Mouse (Mus musculus): ENCODE measurements around the gene Capn15. TPM values are rescaled to one million over a fixed set of nuclear protein-coding genes. Genes with fewer than 3 reads are reported as not detected.

Gene Capn15
- total and polyA plus RNA-seq, 3 experiments: 6.1 to 15.5 (median 7.4) TPM

DNA sequence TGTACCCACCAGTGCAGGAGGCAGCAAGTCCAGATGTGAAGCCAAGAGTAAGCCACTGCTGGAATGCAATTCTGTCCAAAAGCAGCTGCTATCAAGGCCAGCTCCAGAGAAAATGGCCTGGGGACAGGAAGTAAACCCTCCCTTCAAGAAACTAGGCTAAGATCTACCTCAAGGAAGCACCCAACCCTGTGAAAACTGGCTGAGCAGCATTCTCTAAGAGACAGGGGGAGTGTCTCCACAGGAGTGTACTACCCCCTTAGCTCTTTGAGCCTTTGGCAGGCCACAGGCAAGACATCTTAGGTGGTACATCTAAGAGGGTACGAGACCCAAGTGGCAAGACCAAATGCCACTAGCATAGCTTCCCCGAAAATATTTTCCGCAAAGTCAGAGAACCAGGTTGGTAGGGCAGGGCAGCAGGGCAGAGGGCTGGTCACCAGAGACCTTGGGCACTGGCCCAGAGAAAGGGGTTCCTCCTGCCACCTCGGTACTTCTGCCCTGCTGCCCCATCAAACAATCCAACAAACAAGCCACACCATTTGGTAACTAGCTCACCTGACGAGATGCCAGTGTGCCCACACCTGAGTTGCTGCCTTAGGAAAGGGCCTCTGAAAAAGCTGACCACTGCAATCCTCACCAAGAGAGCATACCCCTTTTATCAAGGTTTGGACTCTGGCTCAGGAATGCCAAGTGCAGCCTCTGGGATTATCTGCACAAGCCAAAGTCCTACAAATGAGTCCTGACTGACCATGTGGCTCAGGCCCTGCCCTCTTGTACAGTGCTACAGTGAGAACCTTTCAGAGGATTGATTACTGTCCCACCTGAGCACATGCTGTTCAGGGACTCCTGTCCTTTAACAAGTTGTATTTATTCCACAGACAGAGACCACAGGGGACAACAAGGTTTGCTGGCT lies 5.5 kb downstream of the Capn15 start:
- Histone ChIP-seq H3K27ac (no peak overlapping the region), H3K9ac (ENCODE audit: low read depth, low read length) (no peak overlapping the region), H3K4me3 (no peak overlapping the region), H3K27me3 (ENCODE audit: control insufficient read depth, insufficient read depth, low read length) (no peaks in the 10 kb centered on the region), H3K4me1 (ENCODE audit: control insufficient read depth, insufficient read depth, low read length) (peaks cover 12% of the 10 kb centered on the region), H3K79me2 (replicated peaks; ENCODE audit: control insufficient read depth, insufficient read depth, low read length) (peaks cover 6% of the 10 kb centered on the region), H3K36me3 (ENCODE audit: control insufficient read depth, insufficient read depth, low read length) (no peaks in the 10 kb centered on the region)
- intact Hi-C loops (cut with DNase I): no loop called here
- no peak for TF ChIP-seq POLR2A (IDR thresholded peaks at IDR 0.05; ENCODE audit: insufficient read depth, low read depth, low read length)
- TF ChIP-seq EP300 (IDR thresholded peaks at IDR 0.05; ENCODE audit: insufficient read depth, low read depth, low read length): no peak
- TF ChIP-seq CTCF (IDR thresholded peaks at IDR 0.05): no peak
- WGBS: 75% methylated on average over 5 of the region's 5 CpGs
- no peak for DNase-seq

DNA sequence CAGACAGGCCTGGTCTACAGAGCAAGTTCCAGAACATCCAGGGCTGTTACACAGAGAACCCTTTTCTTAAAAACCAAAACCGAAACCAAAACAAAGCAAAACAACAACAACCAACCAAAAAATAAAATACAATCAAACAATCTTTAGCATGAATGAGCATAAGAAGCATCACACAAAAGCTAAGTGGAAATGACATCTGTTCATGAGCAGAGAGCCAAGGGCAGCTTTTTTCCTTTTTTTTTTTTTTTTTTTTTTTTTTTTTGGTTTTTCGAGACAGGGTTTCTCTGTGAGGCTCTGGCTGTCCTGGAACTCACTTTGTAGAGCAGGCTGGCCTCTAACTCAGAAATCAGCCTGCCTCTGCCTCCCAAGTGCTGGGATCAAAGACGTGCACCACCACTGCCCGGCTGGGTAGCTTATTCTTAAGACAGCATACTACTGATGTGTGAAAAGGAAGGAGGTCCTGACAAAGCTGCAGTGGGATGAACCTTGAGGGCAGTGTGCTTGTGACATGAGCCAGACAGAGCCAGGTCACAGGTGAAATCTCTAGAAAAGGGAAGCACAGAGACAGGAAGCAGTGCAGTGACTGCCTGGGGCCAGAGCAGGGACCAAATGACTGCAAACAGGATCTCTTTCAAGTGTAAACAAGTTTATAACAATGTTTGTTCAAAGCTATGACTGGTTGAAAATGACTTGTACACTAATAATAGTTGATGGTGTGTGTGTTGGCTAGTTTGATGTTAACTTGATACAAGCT lies 14.5 kb downstream of the Capn15 start:
- H3K79me2 ChIP-seq (replicated peaks; ENCODE audit: control insufficient read depth, insufficient read depth, low read length): peaks cover 4% of the 10 kb centered on the region; the same call in 1 of the 2 replicates
- peaks cover 4% of the 10 kb centered on the region; the same call in 1 of the 2 replicates for H3K4me1 ChIP-seq (ENCODE audit: control insufficient read depth, insufficient read depth, low read length)
- H3K36me3 ChIP-seq (ENCODE audit: control insufficient read depth, insufficient read depth, low read length): no peaks in the 10 kb centered on the region
- 68% methylated on average over 4 of the region's 4 CpGs for WGBS
- no peak overlapping the region for H3K4me3 ChIP-seq
- no peak overlapping the region for H3K9ac ChIP-seq (ENCODE audit: low read depth, low read length)
- DNase-seq: no peak
- H3K27ac ChIP-seq: no peak overlapping the region
- intact Hi-C loops (cut with DNase I): no loop called here
- no peaks in the 10 kb centered on the region for H3K27me3 ChIP-seq (ENCODE audit: control insufficient read depth, insufficient read depth, low read length)
- no peak for TF ChIP-seq POLR2A (IDR thresholded peaks at IDR 0.05; ENCODE audit: insufficient read depth, low read depth, low read length)
- TF ChIP-seq CTCF (IDR thresholded peaks at IDR 0.05): no peak
- no peak for TF ChIP-seq EP300 (IDR thresholded peaks at IDR 0.05; ENCODE audit: insufficient read depth, low read depth, low read length)

DNA sequence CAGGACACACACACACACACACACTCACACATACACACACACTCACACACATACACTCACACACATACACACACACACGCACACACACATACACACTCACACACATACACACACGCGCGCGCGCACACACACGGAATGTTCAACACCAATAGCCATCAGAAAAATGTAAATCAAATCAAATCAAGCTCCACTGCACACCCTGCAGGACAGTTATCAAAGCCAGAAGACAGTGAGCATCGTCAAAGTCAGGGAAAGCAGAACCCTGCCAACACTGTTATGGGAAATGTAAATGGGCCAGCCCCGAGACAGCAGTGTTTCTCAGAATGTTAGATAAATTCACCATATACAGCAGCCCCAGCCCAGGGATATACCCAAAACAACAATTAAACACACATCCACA lies 15.1 kb downstream of the Capn15 start:
- Histone ChIP-seq H3K27ac (no peak overlapping the region), H3K36me3 (ENCODE audit: control insufficient read depth, insufficient read depth, low read length) (no peaks in the 10 kb centered on the region), H3K4me3 (no peak overlapping the region), H3K9ac (ENCODE audit: low read depth, low read length) (no peak overlapping the region), H3K4me1 (ENCODE audit: control insufficient read depth, insufficient read depth, low read length) (peaks cover 4% of the 10 kb centered on the region; the same call in 1 of the 2 replicates), H3K79me2 (replicated peaks; ENCODE audit: control insufficient read depth, insufficient read depth, low read length) (peaks cover 4% of the 10 kb centered on the region; the same call in 1 of the 2 replicates), H3K27me3 (ENCODE audit: control insufficient read depth, insufficient read depth, low read length) (no peaks in the 10 kb centered on the region)
- TF ChIP-seq EP300 (IDR thresholded peaks at IDR 0.05; ENCODE audit: insufficient read depth, low read depth, low read length): no peak
- TF ChIP-seq POLR2A (IDR thresholded peaks at IDR 0.05; ENCODE audit: insufficient read depth, low read depth, low read length): no peak
- TF ChIP-seq CTCF (IDR thresholded peaks at IDR 0.05): 0 out of 2 replicates have a peak, but pooled peaks have one; percentile 6
- 87% methylated on average over 9 of the region's 9 CpGs for WGBS
- DNase-seq: no peak
- intact Hi-C loops (cut with DNase I): no loop called here

DNA sequence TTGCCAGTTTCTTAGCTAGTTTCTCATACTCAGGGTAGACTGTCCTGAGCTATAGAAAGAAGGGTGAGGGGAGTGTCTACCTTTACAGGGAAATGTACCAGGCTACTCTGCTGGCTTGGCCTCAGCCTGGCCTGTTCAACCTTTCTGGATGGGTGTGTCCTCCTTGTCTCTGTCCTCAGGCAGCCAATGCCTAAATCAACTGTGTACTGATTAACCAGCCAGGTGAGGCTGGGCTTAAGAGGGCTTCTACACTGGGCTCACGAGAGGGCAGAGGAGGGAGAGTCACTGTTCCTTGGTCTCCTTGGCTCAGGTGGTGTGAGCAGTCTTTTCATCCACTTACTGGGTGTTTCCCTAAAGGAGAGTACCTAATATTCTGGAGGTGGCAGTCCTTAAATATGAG lies 17.4 kb downstream of the Capn15 start:
- Histone ChIP-seq H3K27ac (peak overlapping the region; percentile 38; the same call in 1 of the 2 replicates), H3K4me3 (no peak overlapping the region), H3K27me3 (ENCODE audit: control insufficient read depth, insufficient read depth, low read length) (no peaks in the 10 kb centered on the region), H3K79me2 (replicated peaks; ENCODE audit: control insufficient read depth, insufficient read depth, low read length) (no peaks in the 10 kb centered on the region), H3K4me1 (ENCODE audit: control insufficient read depth, insufficient read depth, low read length) (peaks cover 4% of the 10 kb centered on the region; the same call in 1 of the 2 replicates), H3K9ac (ENCODE audit: low read depth, low read length) (no peak overlapping the region), H3K36me3 (ENCODE audit: control insufficient read depth, insufficient read depth, low read length) (no peaks in the 10 kb centered on the region)
- TF ChIP-seq CTCF (IDR thresholded peaks at IDR 0.05): no peak
- TF ChIP-seq POLR2A (IDR thresholded peaks at IDR 0.05; ENCODE audit: insufficient read depth, low read depth, low read length): no peak
- TF ChIP-seq EP300 (IDR thresholded peaks at IDR 0.05; ENCODE audit: insufficient read depth, low read depth, low read length): no peak
- DNase-seq: no peak
- WGBS: 59% methylated on average over 1 of the region's 1 CpGs
- intact Hi-C loops (cut with DNase I): no loop called here

DNA sequence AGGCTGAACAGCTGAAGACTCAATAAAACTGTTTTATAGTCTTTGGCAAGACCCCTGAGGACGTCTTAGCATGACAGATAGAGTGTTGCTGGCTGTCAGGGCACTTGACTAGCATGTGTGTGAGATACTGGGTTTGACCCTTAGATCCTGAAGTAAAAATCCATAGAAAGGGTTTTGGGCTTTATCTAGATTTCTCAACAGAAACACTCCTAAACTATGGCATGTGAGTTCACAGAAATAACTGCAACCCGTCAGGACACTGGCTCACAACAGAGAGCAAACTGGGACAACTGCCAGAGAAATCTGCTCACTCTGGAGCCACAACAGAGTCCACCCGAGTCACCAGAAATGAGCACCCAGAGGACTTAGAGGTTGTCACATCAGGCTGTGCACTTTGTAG lies 17.9 kb downstream of the Capn15 start:
- no peaks in the 10 kb centered on the region for H3K79me2 ChIP-seq (replicated peaks; ENCODE audit: control insufficient read depth, insufficient read depth, low read length)
- WGBS: 26% methylated on average over 3 of the region's 3 CpGs
- H3K27me3 ChIP-seq (ENCODE audit: control insufficient read depth, insufficient read depth, low read length): no peaks in the 10 kb centered on the region
- DNase-seq: peak in 1 of 2 experiments; percentile 26
- TF ChIP-seq CTCF (IDR thresholded peaks at IDR 0.05) (no peak), POLR2A (IDR thresholded peaks at IDR 0.05; ENCODE audit: insufficient read depth, low read depth, low read length) (no peak), EP300 (IDR thresholded peaks at IDR 0.05; ENCODE audit: insufficient read depth, low read depth, low read length) (no peak)
- H3K4me3 ChIP-seq: no peak overlapping the region
- intact Hi-C loops (cut with DNase I): no loop called here
- H3K36me3 ChIP-seq (ENCODE audit: control insufficient read depth, insufficient read depth, low read length): no peaks in the 10 kb centered on the region
- no peak overlapping the region for H3K9ac ChIP-seq (ENCODE audit: low read depth, low read length)
- peak overlapping the region; percentile 30 for H3K27ac ChIP-seq
- H3K4me1 ChIP-seq (ENCODE audit: control insufficient read depth, insufficient read depth, low read length): peaks cover 4% of the 10 kb centered on the region; the same call in 1 of the 2 replicates

Measured in heart, adult 2 months (tissue).